Mouse (Mus musculus) heart, postnatal 10 days (tissue): ENCODE data around the gene Cpped1. TPM values are rescaled to one million over a fixed set of nuclear protein-coding genes. Genes with fewer than 3 reads are reported as not detected.

Source experiments
- DNase-seq, 2 experiments: peaks; one replicate each; pipeline ENCODE4 v3.0.0; 2021
- intact Hi-C: fragments of 180-260 bp; cut with DNase I; formaldehyde crosslinking; loops from one replicate; pipeline ENCODE4 v1.15.1; 2025
- total RNA-seq, 2 experiments: library from RNA; stranded (reverse); gene quantifications; 2 replicates each; pipeline ENCODE4 v1.2.3; 2021

Gene Cpped1
- total RNA-seq: 10 to 100 TPM; 69.2 to 73.6 TPM

- peak; percentile 93 to 95 for DNase-seq
- intact Hi-C loops: loop anchor here (10.0 kb wide), 1 partner anchor 444 kb away; no protein-coding TSS in a partner anchor
These were observed at the start of gene Cpped1 for GRCm38 (mm10) chr16:11909035-11909591. Gene Cpped1 (minus strand): TSS chr16:11909445.

- peak; percentile 44 to 72 for DNase-seq
- intact Hi-C loops: loop anchor here (5.0 kb wide), 4 partner anchors 243 to 513 kb away; no protein-coding TSS in a partner anchor
These were observed 31.2 kb upstream of the Cpped1 start for GRCm38 (mm10) chr16:11940477-11940876.

GRCm38 (mm10) chr16:11910801-11911200 is 1.6 kb upstream of the Cpped1 start:
- no peak for DNase-seq
- intact Hi-C loops: no loop called here

GRCm38 (mm10) chr16:11909817-11910216 is 572 bp upstream of the Cpped1 start:
- DNase-seq: peak in 1 of 2 experiments; percentile 4

GRCm38 (mm10) chr16:11908461-11909014 is 707 bp downstream of the Cpped1 start:
- intact Hi-C loops: loop anchor here (10.0 kb wide), 1 partner anchor 444 kb away; no protein-coding TSS in a partner anchor
- no peak for DNase-seq

More at GRCm38 (mm10) chr16:11909817-11910216, 572 bp upstream of the Cpped1 start:
- intact Hi-C loops: loop anchor here (10.0 kb wide), 1 partner anchor 445 kb away; no protein-coding TSS in a partner anchor

GRCm38 (mm10) chr16:11907816-11908215 is 1.4 kb downstream of the Cpped1 start:
- intact Hi-C loops: loop anchor here (10.0 kb wide), 1 partner anchor 443 kb away; no protein-coding TSS in a partner anchor
- peak in 1 of 2 experiments; percentile 7 for DNase-seq

- intact Hi-C loops: loop anchor here (10.0 kb wide), 1 partner anchor 442 kb away; no protein-coding TSS in a partner anchor
These were observed 2.3 kb downstream of the Cpped1 start for GRCm38 (mm10) chr16:11906906-11907305.

GRCm38 (mm10) chr16:11905216-11905615 is 4.0 kb downstream of the Cpped1 start:
- DNase-seq: no peak
- intact Hi-C loops: loop anchor here (10.0 kb wide), 1 partner anchor 440 kb away; no protein-coding TSS in a partner anchor

More at GRCm38 (mm10) chr16:11906906-11907305, 2.3 kb downstream of the Cpped1 start:
- peak; percentile 38 to 47 for DNase-seq

GRCm38 (mm10) chr16:11902007-11902406 is 7.2 kb downstream of the Cpped1 start:
- DNase-seq: peak; percentile 11 to 12
- intact Hi-C loops: loop anchor here (10.0 kb wide), 1 partner anchor 437 kb away; no protein-coding TSS in a partner anchor

- DNase-seq: no peak
- intact Hi-C loops: loop anchor here (10.0 kb wide), 1 partner anchor 436 kb away; no protein-coding TSS in a partner anchor
These were observed 8.9 kb downstream of the Cpped1 start for GRCm38 (mm10) chr16:11900341-11900740.

GRCm38 (mm10) chr16:11896411-11896810 is 12.8 kb downstream of the Cpped1 start:
- no peak for DNase-seq
- intact Hi-C loops: no loop called here

GRCm38 (mm10) chr16:11894877-11895276 is 14.4 kb downstream of the Cpped1 start:
- peak; percentile 12 to 24 for DNase-seq
- intact Hi-C loops: no loop called here

GRCm38 (mm10) chr16:11890186-11890585 is 19.1 kb downstream of the Cpped1 start:
- intact Hi-C loops: no loop called here
- no peak for DNase-seq

GRCm38 (mm10) chr16:11889741-11890140 is 19.5 kb downstream of the Cpped1 start:
- intact Hi-C loops: no loop called here
- no peak for DNase-seq

- intact Hi-C loops: no loop called here
- DNase-seq: no peak
These were observed 27.4 kb downstream of the Cpped1 start for GRCm38 (mm10) chr16:11881795-11882194.

GRCm38 (mm10) chr16:11880461-11880860 is 28.8 kb downstream of the Cpped1 start:
- DNase-seq: peak; percentile 23 to 53
- intact Hi-C loops: no loop called here

- intact Hi-C loops: no loop called here
- DNase-seq: no peak
These were observed 30.0 kb downstream of the Cpped1 start for GRCm38 (mm10) chr16:11879196-11879595.

GRCm38 (mm10) chr16:11875227-11875626 is 34.0 kb downstream of the Cpped1 start:
- no peak for DNase-seq
- intact Hi-C loops: no loop called here

GRCm38 (mm10) chr16:11873292-11873691 is 36.0 kb downstream of the Cpped1 start:
- DNase-seq: no peak
- intact Hi-C loops: no loop called here

GRCm38 (mm10) chr16:11868486-11868885 is 40.8 kb downstream of the Cpped1 start:
- intact Hi-C loops: no loop called here
- DNase-seq: no peak

GRCm38 (mm10) chr16:11852716-11853605 is 56.3 kb downstream of the Cpped1 start:
- no peak for DNase-seq
- intact Hi-C loops: no loop called here
